ENCODE assay signal across 13 mouse cellular contexts in genomic region chr9:64273757-64274156, GRCm38 (mm10). TPM values are rescaled to one million over a fixed set of nuclear protein-coding genes. Genes with fewer than 3 reads are reported as not detected.
DNase-seq lines count a peak whose midpoint lies in the region.
"Had no signal": no experiment of that assay in that cellular context is flagged by ENCODE, and none has a peak within 500 bp of the region (broad histone marks: within the 10 kb centered on the region; RNA-seq: fewer than 3 reads in every experiment).

No protein-coding gene starts in this region.

- intact Hi-C loops in gastrocnemius, postnatal 14 days (cut with DNase I; ENCODE audit: low total_unique reads) = loop anchor here (5.0 kb wide), 2 partner anchors 96 to 136 kb away; partner anchors contain the start of gene Snapc5

- peak; percentile 13 to 25 for DNase-seq in cerebellum, adult 18-20 months
- no peak for DNase-seq in cerebellum, postnatal 36 days
- peak; percentile 18 to 48 for DNase-seq in frontal cortex, postnatal 36 days (ENCODE audit: low spot score in 2 of 2)
- no peak for DNase-seq in frontal cortex, postnatal 10 days (ENCODE audit: low spot score in 2 of 2)
- DNase-seq in right cerebral cortex, adult 18-20 months = peak; percentile 33
- DNase-seq in right cerebral cortex, postnatal 10 days (ENCODE audit: low spot score in 2 of 2) = no peak
- no peak for DNase-seq in gastrocnemius, postnatal 14 days
- DNase-seq: adrenal gland, adult 8-10 months; adrenal gland, postnatal 25 days; cerebellum, adult 9-11 months; embryo, embryonic 11 days; gastrocnemius, postnatal 10 days had no signal

RNA-seq across cellular contexts. Expression of gene Tipin, which starts 7.6 kb away (rescaled TPM):
- 10 to 100 TPM; 12.3 to 17.6 TPM for total RNA-seq in gastrocnemius, postnatal 14 days (2021)

RNA-seq across cellular contexts. Expression of gene Map2k1, which starts 20.3 kb away (rescaled TPM):
- total RNA-seq in gastrocnemius, postnatal 14 days (2021) = 10 to 100 TPM; 51.9 to 55.6 TPM

RNA-seq across cellular contexts. Expression of gene Uchl4, which starts 38.8 kb away (rescaled TPM):
- total RNA-seq in gastrocnemius, postnatal 14 days (2021) = 1 to 10 TPM; 2.2 to 2.5 TPM
- total RNA-seq: hematopoietic stem cell, adult 5-6 weeks had no signal

Comparison
In these comparisons a context has a peak if more than half of its experiments do, and no peak if none do; other contexts are left out.
1. DNase-seq: peak in cerebellum, adult 18-20 months (2 of 2), frontal cortex, postnatal 36 days (2 of 2) and right cerebral cortex, adult 18-20 months (single experiment); none in cerebellum, postnatal 36 days (0 of 2), frontal cortex, postnatal 10 days (0 of 2), right cerebral cortex, postnatal 10 days (0 of 2) and gastrocnemius, postnatal 14 days (single experiment).